Mouse (Mus musculus): ENCODE measurements around the gene Dscaml1.

GRCm38 (mm10) chr9:45555036-45555826 is 128.8 kb downstream of the Dscaml1 start:
- no peak for TF ChIP-seq CTCF (IDR thresholded peaks at IDR 0.05; ENCODE audit: extremely low read depth, insufficient read length, insufficient replicate concordance, low read depth, low read length)
- no peak for TF ChIP-seq POLR2A (IDR thresholded peaks at IDR 0.05; ENCODE audit: low read depth, low read length)

Measured in small intestine, adult 2 months (tissue).